Mouse (Mus musculus) lung, postnatal 25 days (tissue): Measurements from ENCODE around the gene Igsf11.

Experiments used
- DNase-seq: peaks from one replicate; pipeline ENCODE4 v3.0.0; 2022; ENCODE audit warnings: low spot score

Igsf11 gene

DNA sequence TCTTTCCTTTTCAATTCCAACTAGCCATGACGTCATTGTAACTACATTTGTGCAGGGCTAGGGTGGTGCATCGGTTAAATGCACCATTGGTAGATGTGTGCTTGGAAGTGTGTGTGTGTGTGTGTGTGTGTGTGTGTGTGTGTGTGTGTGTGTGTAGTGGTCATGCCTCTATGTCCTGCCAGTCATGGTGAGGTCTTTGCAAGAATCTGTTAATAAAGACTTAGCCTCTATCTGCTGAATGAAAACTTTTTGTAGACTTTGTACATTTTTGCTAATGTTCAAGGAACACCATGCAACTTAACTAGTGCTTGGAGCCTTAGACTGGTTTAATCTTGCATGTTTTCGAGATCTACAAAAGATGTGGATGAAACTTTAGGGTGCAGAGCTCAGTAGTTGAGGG, 48.3 kb downstream of the Igsf11 start:
- no peak for DNase-seq

DNA sequence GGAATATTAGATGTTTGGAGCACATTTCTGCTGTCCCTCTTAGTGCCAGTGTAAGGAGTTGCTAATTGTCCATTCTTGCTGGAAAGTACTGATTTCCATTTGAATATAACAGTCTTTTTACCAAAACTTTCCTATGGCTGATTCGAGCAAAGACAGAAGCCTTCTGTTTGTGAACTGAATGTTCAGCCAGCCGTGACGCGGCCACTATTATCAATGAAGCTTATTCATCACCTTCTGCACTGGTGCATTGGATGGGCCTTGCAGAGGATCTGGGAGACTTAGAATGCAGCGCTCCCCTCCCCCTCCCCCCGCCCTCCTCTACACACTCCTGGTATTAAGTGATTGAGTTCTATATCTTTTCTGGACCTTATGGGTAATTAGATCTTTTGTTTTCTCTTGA, 48.8 kb downstream of the Igsf11 start:
- no peak for DNase-seq

- no peak for DNase-seq
Measured at GRCm38 (mm10) chr16:38943706-38944550, 51.5 kb downstream of the Igsf11 start.

DNA sequence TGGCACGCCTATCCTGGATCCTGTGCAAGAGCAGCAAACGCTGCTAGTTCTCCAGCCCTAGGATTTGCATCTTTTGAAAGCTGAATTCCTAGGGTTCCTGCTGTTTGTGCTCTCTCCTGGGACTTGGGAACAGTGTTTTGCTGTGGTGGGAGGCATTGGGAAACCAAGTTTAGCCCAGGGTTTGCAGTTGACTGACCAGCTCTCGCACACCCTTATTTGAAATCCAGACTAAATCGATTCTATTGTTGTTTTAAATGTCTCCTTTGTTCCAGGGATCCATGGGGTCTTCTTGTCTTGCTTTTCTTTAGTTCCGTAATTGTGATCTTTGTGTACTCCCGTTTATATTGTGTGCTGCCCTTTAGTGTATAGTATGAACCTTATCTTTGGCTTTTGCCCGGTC, 52.6 kb downstream of the Igsf11 start:
- no peak for DNase-seq

- no peak for DNase-seq
Measured at GRCm38 (mm10) chr16:38945581-38945981, 53.1 kb downstream of the Igsf11 start.

DNA sequence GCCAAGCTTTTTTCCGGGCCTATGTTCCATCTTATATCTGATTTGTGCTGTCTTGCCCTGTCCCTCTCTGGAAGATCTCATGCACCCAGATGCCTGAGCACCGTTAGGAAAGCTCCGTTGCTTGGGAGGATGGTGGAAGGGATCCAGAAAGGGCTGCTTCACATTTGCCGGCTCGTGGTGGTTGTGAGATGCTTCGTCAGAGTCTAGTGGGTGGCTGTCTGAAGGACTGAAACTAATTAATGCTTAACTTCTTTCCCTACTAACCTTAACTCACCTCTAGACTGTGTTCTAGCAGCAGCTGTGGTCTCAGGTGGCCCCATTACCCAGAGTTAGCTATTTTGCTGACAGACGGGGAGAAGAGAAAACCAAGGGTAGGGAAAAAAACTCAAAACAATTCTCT, 54.0 kb downstream of the Igsf11 start:
- DNase-seq, result no peak

DNA sequence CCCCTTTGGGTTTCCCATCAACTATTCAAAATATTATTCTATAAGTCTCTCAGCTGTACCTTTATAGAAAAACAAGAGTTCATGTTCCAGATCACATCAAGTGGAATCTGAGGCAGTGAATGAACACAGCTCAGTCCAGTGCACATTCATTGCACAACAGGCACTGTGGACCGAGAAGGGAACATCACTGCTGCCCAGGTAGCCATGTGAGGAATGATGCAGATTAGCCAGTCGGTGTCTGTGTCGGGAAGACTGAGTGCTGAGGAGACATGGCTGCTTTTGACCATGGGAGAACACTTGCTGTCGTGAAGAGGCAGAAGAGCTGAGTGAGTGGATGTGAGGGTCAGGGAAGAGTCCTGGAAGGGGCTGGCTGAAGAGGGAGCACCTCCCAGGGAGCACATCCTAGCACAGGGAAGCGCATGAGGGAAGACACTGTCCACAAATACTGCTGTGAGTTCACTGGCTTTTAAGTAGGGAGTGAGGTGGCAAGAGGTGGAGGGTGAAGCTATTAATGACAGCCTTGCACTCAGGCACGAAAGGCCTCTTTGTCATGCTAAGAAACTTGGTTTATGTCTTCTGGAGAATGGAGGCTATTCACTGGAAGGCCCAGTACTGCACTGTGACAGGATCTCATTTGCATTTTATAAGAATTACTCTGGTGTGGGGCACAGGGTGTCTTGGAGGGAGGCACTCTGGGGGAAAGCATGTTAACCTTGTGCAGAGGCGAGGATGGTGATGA, 54.8 kb downstream of the Igsf11 start:
- no peak for DNase-seq

DNA sequence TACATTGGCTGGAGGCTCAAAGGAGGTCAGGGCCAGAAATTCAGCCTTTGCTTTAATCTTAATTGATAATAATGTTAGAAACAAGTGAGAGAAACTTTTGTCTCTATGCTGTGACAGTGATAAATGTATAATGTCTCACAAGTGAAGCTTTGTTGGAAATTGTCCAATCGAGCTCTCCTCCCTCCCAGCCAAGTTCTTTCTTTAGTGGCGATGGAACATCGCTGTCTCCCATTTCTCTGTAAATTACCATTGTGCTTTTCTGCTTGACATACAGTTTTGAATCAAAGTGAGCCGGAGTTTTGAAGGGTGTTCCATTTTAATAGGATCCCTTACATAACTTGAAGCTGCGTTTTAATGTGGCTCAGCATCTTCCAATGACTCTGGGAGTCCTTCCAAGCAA, 56.0 kb downstream of the Igsf11 start:
- no peak for DNase-seq

GRCm38 (mm10) chr16:38952881-38953280, 60.4 kb downstream of the Igsf11 start:
- DNase-seq, result no peak

GRCm38 (mm10) chr16:38953821-38954220, 61.4 kb downstream of the Igsf11 start:
- DNase-seq, result no peak

DNA sequence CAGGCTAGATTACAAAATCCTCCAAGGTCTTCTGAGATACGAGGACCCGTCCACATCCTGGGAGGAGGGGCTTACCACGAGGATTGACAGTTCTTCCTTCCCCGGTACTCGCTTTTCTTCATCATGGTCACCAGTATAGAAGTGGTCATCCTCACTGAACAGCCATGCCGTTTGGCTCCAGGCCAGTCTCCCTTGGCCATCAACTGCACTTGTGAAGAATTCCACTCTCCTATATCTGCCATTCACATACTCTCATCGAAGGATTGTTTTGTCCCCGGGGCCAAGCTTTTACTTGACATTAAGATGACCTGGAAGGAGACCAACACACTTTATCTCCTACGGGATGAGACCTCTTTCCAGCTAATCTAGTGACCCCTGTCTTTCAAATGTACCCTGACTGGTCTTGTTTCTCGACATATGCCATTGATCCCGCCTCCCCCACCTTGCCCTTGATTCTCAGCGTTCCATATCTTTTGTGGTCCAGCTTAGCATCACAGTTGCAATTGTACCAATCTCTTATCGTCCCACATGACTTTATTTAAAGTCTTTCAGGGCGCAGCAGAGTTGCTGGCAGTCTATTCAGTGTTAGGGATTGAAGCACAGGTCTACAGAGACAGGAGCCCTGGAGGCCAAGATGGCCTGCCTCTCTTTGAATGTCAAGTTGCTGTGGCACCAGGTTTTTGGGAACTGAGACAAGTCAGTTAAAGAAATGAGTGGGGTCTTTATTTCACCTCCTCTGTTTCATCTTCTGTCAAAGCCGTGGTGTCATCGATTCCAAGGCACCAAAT, 62.2 kb downstream of the Igsf11 start:
- no peak for DNase-seq

GRCm38 (mm10) chr16:38955296-38955695, 62.8 kb downstream of the Igsf11 start:
- DNase-seq, result no peak

- DNase-seq, result no peak
Measured at GRCm38 (mm10) chr16:38958801-38959200, 66.3 kb downstream of the Igsf11 start.

GRCm38 (mm10) chr16:38960550-38960949, 68.1 kb downstream of the Igsf11 start:
- no peak for DNase-seq

- no peak for DNase-seq
Measured at GRCm38 (mm10) chr16:38961865-38962264, 69.4 kb downstream of the Igsf11 start.

GRCm38 (mm10) chr16:38962695-38963094, 70.2 kb downstream of the Igsf11 start:
- DNase-seq, result no peak

GRCm38 (mm10) chr16:38967026-38967425, 74.6 kb downstream of the Igsf11 start:
- no peak for DNase-seq

GRCm38 (mm10) chr16:38976151-38976550, 83.7 kb downstream of the Igsf11 start:
- DNase-seq, result no peak

DNA sequence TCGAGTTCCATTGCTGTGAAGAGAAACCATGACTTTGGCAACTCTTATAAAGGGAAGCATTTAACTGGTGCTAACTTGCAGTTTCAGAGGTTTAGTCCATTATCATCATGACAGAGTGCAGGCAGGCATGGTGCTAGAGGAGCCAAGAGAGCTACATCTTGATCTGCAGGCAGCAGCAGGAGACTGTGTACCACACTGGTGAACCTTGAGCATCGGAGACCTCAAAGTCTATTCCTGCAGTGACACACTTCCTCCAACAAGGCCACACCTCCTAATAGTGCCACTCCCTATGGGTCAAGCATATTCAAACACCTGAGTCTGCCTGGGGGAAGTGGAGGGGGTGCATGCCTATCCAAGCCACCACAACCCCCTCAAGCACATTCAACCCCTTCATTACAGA, 86.1 kb downstream of the Igsf11 start:
- DNase-seq, result no peak

GRCm38 (mm10) chr16:38980546-38980945, 88.1 kb downstream of the Igsf11 start:
- no peak for DNase-seq

DNA sequence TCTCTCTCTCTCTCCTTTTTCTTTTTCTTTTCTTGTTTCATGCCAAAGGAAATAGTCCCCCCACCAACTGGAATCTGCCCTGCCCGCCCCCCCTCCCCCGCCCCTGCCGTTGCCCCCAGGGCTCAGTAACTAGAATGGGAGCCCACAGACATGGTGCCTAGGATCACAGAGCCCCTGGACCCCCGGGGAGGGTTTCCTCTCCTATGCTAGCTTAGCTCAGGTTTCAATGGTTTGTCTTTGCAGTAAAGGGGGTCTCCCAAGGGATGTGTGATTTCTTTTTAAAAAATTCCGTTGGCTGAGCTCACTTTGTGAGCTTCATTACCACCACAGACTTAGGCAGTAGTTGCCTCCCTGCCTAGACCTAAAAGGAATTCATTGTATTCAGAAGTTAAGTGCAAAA, 89.6 kb downstream of the Igsf11 start:
- no peak for DNase-seq

- DNase-seq, result no peak
Measured at GRCm38 (mm10) chr16:38982508-38983236, 90.2 kb downstream of the Igsf11 start.
